Mouse (Mus musculus) spleen, adult 2 months (tissue): Measurements from ENCODE around the gene Srek1.

Experiments
- CTCF ChIP-seq: fragments of 200-500 bp; IDR thresholded peaks from 2 replicates; pipeline ENCODE4 v1.5.1; 2011; ENCODE audit warnings: mild to moderate bottlenecking, inconsistent platforms; ENCODE audit not compliant: insufficient read depth, insufficient read length, insufficient replicate concordance; ENCODE audit errors: extremely low read depth
- POLR2A ChIP-seq: fragments of 200-500 bp; IDR thresholded peaks from 2 replicates; pipeline ENCODE4 v1.6.1; 2011; ENCODE audit warnings: low read depth, low read length, inconsistent platforms

- TF ChIP-seq CTCF = no peak
- no peak for TF ChIP-seq POLR2A
Measured at GRCm38 (mm10) chr13:103761971-103762370, 12.4 kb downstream of the Srek1 start.
